Mouse (Mus musculus) liver, embryonic 12.5 days (tissue): ENCODE measurements around the gene Pgf. TPM values are rescaled to one million over a fixed set of nuclear protein-coding genes. Genes with fewer than 3 reads are reported as not detected.

Source experiments
- ATAC-seq: fragments of 200-750 bp; cut with Nextera tagmentation; 2 replicates; pipeline ENCODE4 v1.8.0; 2017; ENCODE audit warnings: moderate number of reproducible peaks, mild to moderate bottlenecking, moderate library complexity
- H3K27ac ChIP-seq: fragments of 300-500 bp; sonication (generic); 2 replicates; pipeline ENCODE4 v1.5.1; 2016; ENCODE audit warnings: mild to moderate bottlenecking
- H3K27me3 ChIP-seq: fragments of 300-500 bp; sonication (generic); replicated peaks from 2 replicates; pipeline ENCODE4 v1.6.1; 2016; ENCODE audit warnings: mild to moderate bottlenecking, moderate library complexity
- H3K36me3 ChIP-seq: fragments of 300-500 bp; sonication (generic); 2 replicates; pipeline ENCODE4 v1.6.1; 2016; ENCODE audit warnings: mild to moderate bottlenecking, moderate library complexity
- H3K4me1 ChIP-seq: fragments of 300-500 bp; sonication (generic); 2 replicates; pipeline ENCODE4 v1.6.1; 2016
- H3K4me2 ChIP-seq: fragments of 300-500 bp; sonication (generic); 2 replicates; pipeline ENCODE4 v1.6.1; 2016; ENCODE audit warnings: mild to moderate bottlenecking, moderate library complexity
- H3K4me3 ChIP-seq: fragments of 300-500 bp; sonication (generic); 2 replicates; pipeline ENCODE4 v1.5.1; 2016; ENCODE audit warnings: mild to moderate bottlenecking, moderate library complexity
- H3K9ac ChIP-seq: fragments of 300-500 bp; sonication (generic); 2 replicates; pipeline ENCODE4 v1.6.1; 2016; ENCODE audit warnings: mild to moderate bottlenecking, moderate library complexity
- H3K9me3 ChIP-seq: fragments of 300-500 bp; sonication (generic); replicated peaks from 2 replicates; pipeline ENCODE4 v1.6.1; 2016; ENCODE audit warnings: mild to moderate bottlenecking, moderate library complexity
- WGBS: fragments of 180-500 bp; shearing (Covaris S2); methylation state at CpG from one replicate; pipeline ENCODE4 v1.1.7; 2016; ENCODE audit not compliant: insufficient replicate concordance; 5-methylcytosine and 5-hydroxymethylcytosine counted together
- polyA plus RNA-seq: library from polyadenylated mRNA; unstranded; fragments of >200 nt; fragmentation: Nextera tagmentation; extraction: Ambion mirVana; gene quantifications from 2 replicates; pipeline ENCODE4 v1.2.1, GENCODE M21; 2016

Pgf gene
- polyA plus RNA-seq, result 0.97 and 1.6 TPM in 2 replicates

DNA sequence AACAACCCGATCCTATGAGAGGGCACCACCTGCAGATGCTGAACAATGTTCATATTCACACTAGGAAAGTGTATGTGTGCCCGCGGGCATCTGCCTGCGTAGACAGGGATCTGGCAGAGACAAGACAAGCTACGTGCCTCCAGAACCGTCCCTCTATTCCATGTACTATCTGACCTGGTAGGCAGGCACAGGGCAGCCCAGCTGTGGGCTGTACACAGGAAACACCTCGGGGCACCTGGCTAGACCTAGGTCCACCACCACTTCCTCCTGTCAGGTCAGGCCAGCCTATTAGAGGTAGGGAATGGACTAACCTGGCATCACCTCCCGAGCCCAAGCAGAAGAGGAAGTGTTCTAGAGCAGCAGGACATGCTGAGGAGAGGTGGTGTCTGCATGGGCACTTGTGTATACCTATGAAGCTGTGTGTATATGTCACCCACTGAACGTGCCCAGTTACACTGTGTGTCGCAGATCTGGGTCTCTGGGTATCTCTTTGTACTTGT is at the start of gene Pgf:
Pgf (minus strand) TSS at position 51 of the 500 bp plus-strand sequence.
- H3K9ac ChIP-seq, result peak within 1 kb of the TSS; percentile 37
- WGBS, result 59% methylated on average over 10 of the region's 10 CpGs

DNA sequence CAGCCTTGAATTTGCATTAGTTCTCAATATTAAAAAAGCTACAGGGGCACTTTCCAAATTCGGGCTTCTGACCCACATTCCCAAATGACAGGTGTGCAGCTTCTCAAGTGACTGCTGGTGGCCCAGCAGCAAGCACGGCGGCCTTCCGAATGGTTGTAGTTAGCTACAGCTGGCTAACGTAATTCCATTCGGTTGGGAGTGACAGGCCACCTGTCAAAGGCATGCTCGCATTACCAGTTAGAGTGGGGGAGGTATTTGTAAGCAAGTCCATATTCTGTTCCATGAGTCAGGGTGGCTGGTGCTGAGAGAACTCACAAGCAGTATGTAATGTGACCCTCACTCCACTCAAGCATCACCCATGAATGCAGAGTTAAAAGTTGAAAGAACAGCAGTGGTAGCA is 49.6 kb upstream of the Pgf start:
- no peaks in the 10 kb centered on the region for H3K9me3 ChIP-seq
- H3K4me1 ChIP-seq, result no peaks in the 10 kb centered on the region
- no peak overlapping the region for H3K4me3 ChIP-seq
- no peak overlapping the region for H3K9ac ChIP-seq
- H3K4me2 ChIP-seq, result no peak overlapping the region
- ATAC-seq, result no peak
- 71% methylated on average over 7 of the region's 7 CpGs for WGBS
- peaks cover 51% of the 10 kb centered on the region for H3K36me3 ChIP-seq
- no peak overlapping the region for H3K27ac ChIP-seq
- H3K27me3 ChIP-seq, result no peaks in the 10 kb centered on the region

More for the DNA sequence above, at the start of gene Pgf:
- Histone ChIP-seq H3K4me3 (peak within 1 kb of the TSS; percentile 38), H3K27ac (no peak within 1 kb of the TSS), H3K27me3 (peaks cover 99% of the 10 kb centered on the region), H3K4me1 (peaks cover 19% of the 10 kb centered on the region), H3K4me2 (peak within 1 kb of the TSS; percentile 61), H3K36me3 (no peaks in the 10 kb centered on the region), H3K9me3 (no peaks in the 10 kb centered on the region)
- 0 out of 2 replicates have a peak, but pooled peaks have one; percentile 16 for ATAC-seq

DNA sequence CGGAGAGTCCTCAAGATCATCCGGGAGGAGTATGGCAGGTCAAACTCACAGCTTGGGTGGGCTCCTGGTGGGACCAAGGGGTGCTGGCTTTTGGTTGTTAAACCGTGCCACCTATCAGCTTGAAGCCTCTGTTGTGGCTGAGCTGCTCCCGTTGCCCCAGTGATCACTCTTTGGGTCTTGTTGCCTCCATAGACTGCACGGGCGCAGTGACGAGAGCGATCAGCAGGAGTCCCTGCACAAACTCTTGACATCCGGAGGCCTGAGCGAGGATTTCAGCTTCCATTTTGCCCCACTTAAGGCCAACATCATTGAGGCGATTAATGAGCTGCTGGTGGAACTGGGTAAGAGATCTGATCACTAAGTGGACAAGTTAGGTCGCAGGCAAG is 42.3 kb upstream of the Pgf start:
- Histone ChIP-seq H3K4me3 (peak overlapping the region; percentile 85), H3K4me2 (peak overlapping the region; percentile 92), H3K4me1 (peaks cover 27% of the 10 kb centered on the region), H3K27me3 (0 out of 2 replicates have a peak, but pooled peaks cover 4% of the 10 kb centered on the region), H3K9ac (peak overlapping the region; percentile 80), H3K36me3 (peaks cover 41% of the 10 kb centered on the region), H3K27ac (peak overlapping the region; percentile 69), H3K9me3 (no peaks in the 10 kb centered on the region)
- ATAC-seq, result no peak
- WGBS, result 2% methylated on average over 12 of the region's 12 CpGs

DNA sequence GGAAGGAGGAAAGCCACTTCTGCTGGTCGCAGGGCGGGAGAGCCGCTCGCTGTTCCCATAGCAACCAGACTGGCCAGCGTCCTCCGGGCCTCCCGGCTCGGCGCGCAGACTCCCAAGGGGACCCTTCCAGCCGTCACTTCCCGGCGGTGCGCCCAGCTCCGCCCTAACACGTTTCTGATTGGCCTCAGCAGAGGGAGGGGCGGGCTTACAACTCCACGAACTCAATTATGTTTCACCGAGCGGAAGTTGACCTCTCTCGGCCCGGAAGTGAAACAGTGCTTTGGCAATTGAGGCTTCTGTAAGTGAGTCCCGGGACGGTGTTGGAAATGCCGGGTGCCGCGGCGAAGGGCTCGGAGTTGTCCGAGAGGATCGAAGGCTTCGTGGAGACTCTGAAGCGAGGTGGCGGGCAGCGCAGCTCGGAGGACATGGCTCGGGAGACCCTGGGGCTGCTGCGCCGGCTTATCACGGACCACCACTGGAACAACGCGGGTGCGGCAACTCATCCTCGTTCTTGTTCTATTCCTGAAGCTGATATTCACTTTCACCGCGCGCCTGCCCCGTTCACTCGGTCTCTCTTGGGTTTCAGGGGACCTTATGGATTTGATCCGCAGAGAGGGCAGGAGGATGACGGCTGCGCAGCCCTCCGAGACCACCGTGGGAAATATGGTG is 41.8 kb upstream of the Pgf start, which contains the start of gene Eif2b2:
Eif2b2 (plus strand) TSS at position 246 of the 669 bp plus-strand sequence.
- 0 out of 2 replicates have a peak, but pooled peaks cover 4% of the 10 kb centered on the region for H3K27me3 ChIP-seq
- peak; percentile 100 for ATAC-seq
- no peaks in the 10 kb centered on the region for H3K9me3 ChIP-seq
- H3K27ac ChIP-seq, result peak within 1 kb of the TSS; percentile 69
- under 1% methylated on average over 54 of the region's 54 CpGs for WGBS
- peaks cover 27% of the 10 kb centered on the region for H3K4me1 ChIP-seq
- peaks cover 36% of the 10 kb centered on the region for H3K36me3 ChIP-seq
- peak within 1 kb of the TSS; percentile 85 for H3K4me3 ChIP-seq
- peak within 1 kb of the TSS; percentile 92 for H3K4me2 ChIP-seq
- peak within 1 kb of the TSS; percentile 80 for H3K9ac ChIP-seq

DNA sequence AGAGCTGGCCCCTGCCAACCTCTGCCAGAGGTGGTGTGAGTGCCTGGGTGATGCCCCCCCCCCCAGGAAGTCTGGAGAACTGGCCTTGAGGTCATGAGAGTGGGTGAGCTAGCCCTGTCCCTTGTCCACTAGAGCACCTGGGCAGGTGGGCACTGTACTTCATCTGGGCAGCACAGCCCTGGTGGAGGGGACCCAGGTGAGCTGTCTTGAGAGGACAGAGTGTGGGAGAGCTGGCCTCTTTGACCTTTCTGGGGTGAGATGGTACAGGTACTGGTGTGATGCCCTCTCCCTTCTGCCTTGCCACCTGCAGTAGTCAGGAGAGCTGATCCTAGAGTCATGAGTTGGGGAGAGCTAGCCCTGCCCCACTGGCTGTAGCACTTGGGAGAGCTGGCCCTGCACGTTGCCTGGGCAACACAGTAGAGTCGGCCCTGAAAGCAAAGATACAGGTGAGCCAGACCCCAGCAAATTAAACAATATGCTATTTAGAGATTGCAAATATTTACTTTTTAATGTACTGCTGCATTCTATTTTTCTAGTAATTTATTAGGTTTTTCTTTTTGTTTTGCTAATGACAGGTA is 40.2 kb upstream of the Pgf start:
- H3K4me2 ChIP-seq, result no peak overlapping the region
- H3K9me3 ChIP-seq, result no peaks in the 10 kb centered on the region
- H3K9ac ChIP-seq, result no peak overlapping the region
- 0 out of 2 replicates have a peak, but pooled peaks cover 4% of the 10 kb centered on the region for H3K27me3 ChIP-seq
- no peak overlapping the region for H3K4me3 ChIP-seq
- no peak overlapping the region for H3K27ac ChIP-seq
- peaks cover 21% of the 10 kb centered on the region for H3K36me3 ChIP-seq
- no peak for ATAC-seq
- WGBS, result 75% methylated on average over 2 of the region's 2 CpGs
- peaks cover 27% of the 10 kb centered on the region for H3K4me1 ChIP-seq

DNA sequence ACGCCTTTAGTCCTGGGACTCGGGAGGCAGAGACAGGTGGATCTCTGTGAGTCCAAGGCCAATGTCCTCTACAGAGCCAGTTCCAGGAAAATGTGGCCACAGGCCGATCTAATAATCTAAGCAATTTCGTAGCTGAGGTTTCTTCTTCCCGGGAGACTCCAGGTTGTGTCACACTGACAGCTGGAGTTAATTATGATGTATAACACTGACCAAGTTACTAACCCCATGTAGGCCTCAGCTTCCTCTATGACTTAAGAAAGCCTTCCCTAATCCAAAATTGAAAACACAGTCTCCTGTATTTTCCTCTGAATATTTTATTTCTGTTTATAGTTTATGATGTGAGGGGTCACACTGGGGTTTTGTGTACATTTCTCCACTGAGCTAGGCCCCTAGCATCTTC is 37.4 kb upstream of the Pgf start:
- Histone ChIP-seq H3K4me2 (no peak overlapping the region), H3K4me1 (peaks cover 11% of the 10 kb centered on the region), H3K27ac (no peak overlapping the region), H3K4me3 (no peak overlapping the region), H3K36me3 (no peaks in the 10 kb centered on the region), H3K27me3 (0 out of 2 replicates have a peak, but pooled peaks cover 4% of the 10 kb centered on the region), H3K9ac (no peak overlapping the region), H3K9me3 (no peaks in the 10 kb centered on the region)
- no peak for ATAC-seq
- WGBS, result 68% methylated on average over 5 of the region's 5 CpGs

DNA sequence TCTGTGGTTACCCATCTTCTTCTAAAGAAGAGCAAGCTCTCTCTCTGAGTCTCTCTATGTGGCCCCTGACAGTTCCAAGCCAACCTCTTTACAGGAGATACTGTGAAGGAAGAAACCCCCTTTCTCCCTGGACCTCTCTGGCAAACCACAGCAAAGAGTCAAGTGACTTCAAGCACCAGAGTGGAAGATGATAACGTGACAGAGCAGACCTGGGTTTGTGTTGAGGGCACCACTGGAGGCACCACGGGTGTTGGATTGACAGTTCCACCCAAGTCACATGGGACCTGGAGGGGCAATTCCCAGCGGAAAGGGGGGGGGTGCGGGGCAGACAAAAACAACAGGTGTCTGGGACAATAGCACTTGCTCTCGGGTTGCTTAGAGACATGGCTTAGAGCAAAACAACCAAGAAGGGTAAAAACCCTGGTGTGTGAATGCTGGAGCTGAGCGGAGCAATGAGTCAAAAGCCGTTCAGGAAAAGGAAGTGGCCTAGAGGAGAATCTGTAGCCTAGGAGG is 31.2 kb upstream of the Pgf start:
- no peak for ATAC-seq
- 28% methylated on average over 7 of the region's 7 CpGs for whole genome bisulfite sequencing

DNA sequence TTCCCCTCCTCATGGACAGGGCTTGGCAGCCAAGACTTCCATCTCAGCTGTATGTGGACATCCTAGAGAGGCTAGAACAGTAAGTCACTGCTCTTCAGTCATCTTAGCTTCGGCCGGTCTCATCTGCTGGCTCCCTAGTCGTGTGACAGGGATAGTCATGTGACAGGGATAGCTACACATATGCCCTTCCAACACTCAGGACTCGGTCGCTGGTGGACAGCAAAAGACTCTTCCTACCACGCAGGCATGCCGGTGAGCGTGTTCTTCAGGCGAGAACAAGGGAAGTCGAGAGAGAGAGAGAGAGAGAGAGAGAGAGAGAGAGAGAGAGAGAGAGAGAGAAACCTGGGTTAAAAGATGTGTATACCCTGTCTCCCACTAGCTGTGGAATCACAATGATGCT is 27.8 kb upstream of the Pgf start:
- Histone ChIP-seq H3K9me3 (no peaks in the 10 kb centered on the region), H3K4me2 (no peak overlapping the region), H3K36me3 (no peaks in the 10 kb centered on the region), H3K27ac (no peak overlapping the region), H3K4me3 (no peak overlapping the region), H3K27me3 (no peaks in the 10 kb centered on the region; the same call in 1 of the 2 replicates), H3K9ac (no peak overlapping the region), H3K4me1 (no peaks in the 10 kb centered on the region; the same call in 1 of the 2 replicates)
- no peak for ATAC-seq
- WGBS, result 64% methylated on average over 10 of the region's 10 CpGs

More for the DNA sequence above, 31.2 kb upstream of the Pgf start:
- Histone ChIP-seq H3K27ac (no peak overlapping the region), H3K9me3 (no peaks in the 10 kb centered on the region), H3K4me3 (no peak overlapping the region), H3K4me2 (no peak overlapping the region), H3K4me1 (no peaks in the 10 kb centered on the region), H3K27me3 (no peaks in the 10 kb centered on the region), H3K36me3 (no peaks in the 10 kb centered on the region), H3K9ac (no peak overlapping the region)

DNA sequence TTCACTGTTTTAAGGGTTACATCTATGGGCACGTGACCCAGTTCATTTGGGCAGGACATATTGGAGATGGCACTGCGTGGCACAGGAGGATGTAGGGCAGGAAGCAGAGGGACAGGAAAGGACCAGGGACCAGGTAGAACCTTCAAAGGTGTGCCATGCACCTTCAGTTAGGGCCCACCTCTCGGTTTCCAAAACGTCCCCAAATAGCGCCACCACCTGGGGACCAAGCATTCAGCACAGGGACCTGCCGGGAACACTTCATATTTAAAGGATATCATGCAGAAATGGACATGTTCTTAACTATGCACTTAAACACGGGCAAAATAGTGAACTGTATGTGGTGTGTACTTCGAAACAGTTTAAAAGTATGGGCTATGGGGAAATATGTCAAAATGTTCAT is 26.5 kb upstream of the Pgf start:
- H3K4me1 ChIP-seq, result no peaks in the 10 kb centered on the region; the same call in 1 of the 2 replicates
- no peak overlapping the region for H3K27ac ChIP-seq
- no peak overlapping the region for H3K4me3 ChIP-seq
- H3K36me3 ChIP-seq, result no peaks in the 10 kb centered on the region
- no peaks in the 10 kb centered on the region for H3K9me3 ChIP-seq
- no peak for ATAC-seq
- 41% methylated on average over 8 of the region's 8 CpGs for WGBS
- no peak overlapping the region for H3K4me2 ChIP-seq
- no peak overlapping the region for H3K9ac ChIP-seq
- H3K27me3 ChIP-seq, result no peaks in the 10 kb centered on the region; the same call in 1 of the 2 replicates

DNA sequence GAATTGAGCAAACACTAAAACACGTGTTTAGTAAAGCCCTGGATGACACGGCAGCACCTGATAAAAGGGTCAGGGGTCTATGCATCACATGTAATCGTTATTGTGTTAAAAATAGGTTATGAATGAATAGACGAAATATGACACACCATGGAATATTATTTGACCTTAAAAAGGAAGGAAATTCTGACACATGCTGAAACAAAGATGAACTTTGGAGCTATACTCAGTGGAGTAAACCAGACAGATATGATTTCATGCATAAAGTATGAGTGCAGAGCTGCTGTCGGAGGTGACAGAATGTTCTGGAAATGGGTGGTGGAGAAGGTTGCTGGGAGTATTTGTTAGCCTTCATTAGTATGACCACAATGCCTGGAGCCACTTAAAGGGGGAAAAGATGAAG is 26.1 kb upstream of the Pgf start:
- no peak for ATAC-seq
- H3K9me3 ChIP-seq, result no peaks in the 10 kb centered on the region

DNA sequence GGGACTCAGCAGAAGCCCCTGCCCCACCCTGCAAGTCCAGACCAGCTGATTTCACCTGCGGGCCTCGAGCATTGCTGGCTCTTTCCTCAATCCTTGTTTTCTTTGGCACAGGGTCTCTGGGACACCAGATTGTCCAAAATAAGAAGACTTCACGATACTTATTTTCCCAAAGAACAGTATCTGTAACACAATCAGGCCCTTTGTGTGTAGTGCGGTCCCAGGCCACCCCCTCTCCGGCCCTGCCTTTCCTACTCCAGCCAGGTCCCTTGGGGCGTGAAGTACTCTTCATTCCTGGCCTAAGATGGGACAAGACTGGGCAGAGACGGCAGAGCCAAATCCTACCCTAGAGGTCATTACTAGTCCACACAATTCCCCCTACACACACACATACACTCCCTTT is 24.6 kb upstream of the Pgf start:
- WGBS, result 83% methylated on average over 7 of the region's 7 CpGs
- Histone ChIP-seq H3K9me3 (no peaks in the 10 kb centered on the region), H3K27me3 (no peaks in the 10 kb centered on the region; the same call in 1 of the 2 replicates), H3K36me3 (no peaks in the 10 kb centered on the region), H3K9ac (no peak overlapping the region), H3K27ac (no peak overlapping the region), H3K4me1 (no peaks in the 10 kb centered on the region; the same call in 1 of the 2 replicates), H3K4me2 (no peak overlapping the region), H3K4me3 (no peak overlapping the region)
- ATAC-seq, result no peak

More for the DNA sequence above, 26.1 kb upstream of the Pgf start:
- Histone ChIP-seq H3K9ac (no peak overlapping the region), H3K27me3 (no peaks in the 10 kb centered on the region; the same call in 1 of the 2 replicates), H3K36me3 (no peaks in the 10 kb centered on the region), H3K4me3 (no peak overlapping the region), H3K4me1 (no peaks in the 10 kb centered on the region; the same call in 1 of the 2 replicates), H3K27ac (no peak overlapping the region), H3K4me2 (no peak overlapping the region)
- 64% methylated on average over 5 of the region's 5 CpGs for WGBS

DNA sequence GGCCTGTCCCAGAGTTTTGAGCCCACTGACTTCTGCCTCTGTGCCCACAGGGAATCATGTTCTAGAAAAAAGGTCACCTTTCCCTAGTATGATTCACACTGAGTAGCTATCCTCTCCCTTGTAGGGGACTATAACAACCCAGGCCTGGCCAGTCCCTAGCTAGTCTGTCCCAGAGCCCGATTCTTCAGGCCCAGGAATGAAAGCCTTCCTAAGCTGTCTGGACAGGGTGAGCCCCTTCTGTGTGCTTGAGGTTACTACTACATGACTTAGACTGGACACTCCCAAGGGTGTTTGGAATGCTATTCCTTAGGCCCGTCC is 24.2 kb upstream of the Pgf start:
- Histone ChIP-seq H3K4me1 (no peaks in the 10 kb centered on the region; the same call in 1 of the 2 replicates), H3K9me3 (no peaks in the 10 kb centered on the region), H3K27ac (no peak overlapping the region), H3K4me3 (no peak overlapping the region), H3K4me2 (no peak overlapping the region), H3K9ac (no peak overlapping the region), H3K36me3 (no peaks in the 10 kb centered on the region), H3K27me3 (no peaks in the 10 kb centered on the region; the same call in 1 of the 2 replicates)
- ATAC-seq, result no peak
- 64% methylated on average over 2 of the region's 2 CpGs for whole genome bisulfite sequencing
